Mouse (Mus musculus): ENCODE results near the gene Tmem25.

GRCm38 (mm10) chr9:44819920-44820827 lies 21.1 kb upstream of the Tmem25 start:
- TF ChIP-seq EP300 (IDR thresholded peaks at IDR 0.05; ENCODE audit: low read depth) (no peak), CTCF (IDR thresholded peaks at IDR 0.05; ENCODE audit: low read depth) (no peak)
